Mouse (Mus musculus) intestine, embryonic 16.5 days (tissue): Measurements from ENCODE around the gene Nppc. TPM values are rescaled to one million over a fixed set of nuclear protein-coding genes. Genes with fewer than 3 reads are reported as not detected.

Experiments used
- ATAC-seq: fragments of 200-750 bp; cut with Nextera tagmentation; 2 replicates; pipeline ENCODE4 v1.8.0; 2017; ENCODE audit warnings: moderate TSS enrichment, moderate library complexity
- H3K27ac ChIP-seq: fragments of 300-500 bp; sonication (generic); 2 replicates; pipeline ENCODE4 v1.5.1; 2014; ENCODE audit warnings: mild to moderate bottlenecking, low read length
- H3K27me3 ChIP-seq: fragments of 300-500 bp; sonication (generic); replicated peaks from 2 replicates; pipeline ENCODE4 v1.6.1; 2014; ENCODE audit warnings: low read length, control low read depth, mixed read lengths; ENCODE audit not compliant: control insufficient read depth, insufficient read depth
- H3K36me3 ChIP-seq: fragments of 300-500 bp; sonication (generic); 2 replicates; pipeline ENCODE4 v1.6.1; 2014; ENCODE audit warnings: low read length, control low read depth; ENCODE audit not compliant: control insufficient read depth, insufficient read depth
- H3K4me1 ChIP-seq: fragments of 300-500 bp; sonication (generic); 2 replicates; pipeline ENCODE4 v1.6.1; 2014; ENCODE audit warnings: low read length, control low read depth, mixed read lengths; ENCODE audit not compliant: control insufficient read depth, insufficient read depth
- H3K4me2 ChIP-seq: fragments of 300-500 bp; sonication (generic); 2 replicates; pipeline ENCODE4 v1.6.1; 2014; ENCODE audit warnings: low read depth, low read length, control low read depth
- H3K4me3 ChIP-seq: fragments of 300-500 bp; sonication (generic); 2 replicates; pipeline ENCODE4 v1.5.1; 2014; ENCODE audit warnings: mild to moderate bottlenecking, low read length
- H3K9ac ChIP-seq: fragments of 300-500 bp; sonication (generic); 2 replicates; pipeline ENCODE4 v1.6.1; 2014; ENCODE audit warnings: low read depth, low read length
- H3K9me3 ChIP-seq: fragments of 300-500 bp; sonication (generic); 2 replicates; pipeline ENCODE4 v1.6.1; 2016; ENCODE audit warnings: low read length, control low read depth; ENCODE audit not compliant: control insufficient read depth
- WGBS: fragments of 180-500 bp; shearing (Covaris S2); extraction: QIAGEN DNeasy Blood & Tissue Kit; methylation state at CpG from one replicate; pipeline ENCODE4 v1.1.7; 2014; 5-methylcytosine and 5-hydroxymethylcytosine counted together
- microRNA-seq: library from miRNA; unstranded; fragments of <30 nt; microRNA quantifications from one replicate; pipeline ENCODE4, GENCODE M21; 2016
- polyA plus RNA-seq: library from polyadenylated mRNA; unstranded; fragments of >200 nt; fragmentation: Nextera tagmentation; extraction: Ambion mirVana; gene quantifications from 2 replicates; pipeline ENCODE4 v1.2.1, GENCODE M21; 2015

The Nppc gene
- polyA plus RNA-seq, 1 experiment from 2014 or later = 0.72 TPM

DNA sequence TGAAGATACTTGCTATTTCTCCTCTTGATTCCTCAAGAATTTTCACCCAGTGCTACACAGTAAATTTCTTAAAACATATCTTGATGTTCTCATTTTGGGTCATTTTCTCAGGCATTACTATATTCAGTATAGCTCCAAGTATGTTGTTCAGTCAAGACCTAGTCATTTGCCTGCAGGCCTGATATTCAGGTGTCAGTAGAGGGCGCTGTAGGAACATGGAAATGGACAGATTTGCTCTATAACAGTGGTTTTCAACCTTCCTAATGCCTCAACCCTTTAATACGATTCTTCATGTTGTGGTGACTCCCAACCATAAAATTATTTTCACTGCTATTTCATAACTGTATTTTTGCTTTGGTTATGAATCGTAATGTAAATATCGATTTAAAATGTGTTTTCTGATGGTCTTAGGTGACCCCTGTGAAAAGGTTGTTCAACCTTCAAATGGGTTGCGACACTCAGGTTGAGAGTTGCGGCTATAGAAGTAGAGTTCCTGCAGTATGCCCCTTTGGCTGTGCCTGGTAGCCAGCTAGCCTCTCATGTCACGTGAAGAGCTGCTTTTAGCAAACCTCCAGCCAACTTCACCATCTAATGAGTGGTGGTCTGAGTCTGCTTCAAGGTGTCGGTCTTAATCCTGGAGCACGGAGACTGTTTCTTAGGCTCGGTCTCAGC lies 51.8 kb downstream of the Nppc start:
- WGBS = 59% methylated on average over 10 of the region's 10 CpGs
- Histone ChIP-seq H3K4me2 (no peak overlapping the region), H3K4me1 (peaks cover 7% of the 10 kb centered on the region), H3K9me3 (no peaks in the 10 kb centered on the region), H3K27me3 (no peaks in the 10 kb centered on the region), H3K36me3 (no peaks in the 10 kb centered on the region), H3K9ac (no peak overlapping the region), H3K27ac (no peak overlapping the region), H3K4me3 (no peak overlapping the region)
- ATAC-seq = peak; percentile 53; the same call in 1 of the 2 replicates

Small RNAs within 50 kb of the gene (microRNA-seq; reads per million reads assigned to microRNA genes)
- not detected for gene Gm22955

Other genes starting within 250 kb of the Nppc start
- 0.46 and 0.88 TPM in 2 replicates for gene Nmur1, start 244.3 kb downstream of the Nppc start, polyA plus RNA-seq
- gene Tex44, start 244.2 kb downstream of the Nppc start, polyA plus RNA-seq = not detected in 2 replicates
- 1,684 and 1,813 TPM in 2 replicates for gene Ptma, start 143.8 kb downstream of the Nppc start, polyA plus RNA-seq
- gene Pde6d, start 87.9 kb downstream of the Nppc start, polyA plus RNA-seq = 35.1 and 35.2 TPM in 2 replicates
- gene Cops7b, start 87.7 kb downstream of the Nppc start, polyA plus RNA-seq = 31.5 and 35.1 TPM in 2 replicates
- 19.0 and 19.1 TPM in 2 replicates for gene Dis3l2, start 33.2 kb upstream of the Nppc start, polyA plus RNA-seq